Comparison of ENCODE assay signal across 9 mouse cellular contexts in genomic region chr11:56373624-56374023, GRCm38 (mm10).
"Had no signal": no experiment of that assay in that cellular context is flagged by ENCODE, and none has a peak within 500 bp of the region (broad histone marks: within the 10 kb centered on the region; RNA-seq: fewer than 3 reads in every experiment).

No protein-coding gene starts in this region.

- H3K4me3 ChIP-seq: limb, embryonic 13.5 days; midbrain, embryonic 15.5 days; neural tube, embryonic 13.5 days had no signal

- ATAC-seq: midbrain, embryonic 15.5 days had no signal

- DNase-seq: kidney, adult 8-10 months; lung, adult 18-20 months; lung, postnatal 4 days; retina, postnatal 1 day; right cerebral cortex, postnatal 14 days; thymus, postnatal 36 days had no signal

- H3K27me3 ChIP-seq: limb, embryonic 13.5 days; midbrain, embryonic 15.5 days; neural tube, embryonic 13.5 days had no signal

- H3K36me3 ChIP-seq: limb, embryonic 13.5 days; midbrain, embryonic 15.5 days; neural tube, embryonic 13.5 days had no signal
